Mouse (Mus musculus) retina, embryonic 14.5 days (tissue): ENCODE data around the gene Rtf2.
A peak's percentile ranks its signal among the peaks of the same experiment; 100 is the strongest.

ENCODE experiments used
- DNase-seq: peaks from one replicate; pipeline ENCODE4 v3.0.0-alpha.2; 2015; ENCODE audit warnings: low spot score

Rtf2 gene

DNA sequence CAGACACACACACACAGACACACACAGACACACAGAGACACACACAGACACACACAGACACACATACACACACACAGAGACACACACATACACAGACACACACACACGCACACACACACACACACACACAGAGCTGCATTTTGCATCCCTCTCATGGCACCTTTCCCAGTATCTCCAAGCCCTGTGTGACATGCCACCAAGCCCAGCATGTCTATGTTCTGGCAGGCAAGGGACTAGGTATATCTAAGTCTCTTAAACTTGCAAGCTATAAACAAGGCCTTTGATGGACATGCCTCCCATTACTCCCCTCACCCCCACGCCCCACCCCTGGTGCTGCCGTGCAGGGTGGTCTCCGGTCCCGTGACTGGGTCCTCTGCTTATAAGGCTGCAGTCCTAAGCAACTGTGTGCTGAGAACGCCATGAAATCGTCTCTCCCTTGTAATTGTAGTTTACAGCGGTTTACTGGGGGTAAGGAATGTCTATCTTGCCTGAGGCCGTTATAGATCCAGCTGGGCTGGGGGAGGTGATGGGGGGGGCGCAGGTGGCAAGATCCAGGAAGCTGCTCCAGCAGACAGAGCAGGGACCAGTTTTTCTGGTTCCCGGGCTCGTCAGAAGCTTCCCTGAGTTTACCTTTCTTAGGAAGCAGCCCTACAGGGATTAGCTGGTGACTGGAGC is 44.5 kb downstream of the Rtf2 start:
- DNase-seq = no peak

DNA sequence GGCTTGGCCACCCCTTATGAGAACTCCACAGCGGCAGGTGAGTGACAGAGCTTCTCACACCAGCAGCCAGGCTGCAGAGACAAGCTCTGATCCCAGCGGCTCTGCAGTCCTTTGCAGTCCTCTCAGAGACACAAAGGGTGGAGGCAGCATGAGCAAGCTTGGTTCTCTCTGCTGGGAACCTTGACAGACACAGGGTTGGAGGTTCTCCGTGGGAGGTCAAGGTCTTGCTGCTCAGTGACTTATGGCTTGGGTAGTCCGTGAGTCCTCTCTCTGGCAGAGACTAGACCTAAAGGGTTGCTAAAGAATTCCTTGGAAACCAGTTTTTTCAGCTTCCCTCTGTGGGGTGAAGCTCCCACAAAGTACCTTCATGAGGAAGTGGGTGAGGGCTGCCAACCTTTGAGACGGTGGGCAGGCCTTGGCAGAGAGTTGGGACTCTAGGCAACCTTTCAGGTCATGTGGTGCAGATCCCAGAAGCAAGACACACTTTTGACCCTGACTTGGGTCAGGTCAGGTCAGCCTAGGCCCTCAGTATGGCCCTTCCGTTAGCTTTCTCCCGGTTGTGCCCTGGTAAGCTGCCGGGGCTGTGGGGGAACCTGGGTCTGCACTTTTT is 56.5 kb downstream of the Rtf2 start:
- no peak for DNase-seq

DNA sequence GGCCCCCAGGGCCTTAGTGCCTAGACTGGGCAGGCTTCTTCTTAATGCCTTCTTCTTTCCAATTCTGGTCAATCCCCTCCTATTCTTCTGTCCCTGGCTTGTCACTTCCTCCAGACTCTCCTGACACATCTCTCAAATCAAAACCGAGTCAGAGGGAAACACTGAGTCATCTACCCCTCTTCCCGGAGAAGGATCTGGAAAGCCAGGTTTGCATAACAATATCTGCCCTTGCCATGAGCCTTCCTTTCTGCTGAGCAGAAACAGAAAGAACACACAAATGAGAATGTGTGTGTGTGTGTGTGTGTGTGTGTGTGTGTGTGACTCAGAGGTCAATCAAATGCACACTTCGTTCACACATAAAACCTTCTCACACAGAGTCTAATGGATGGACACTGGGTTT is 58.5 kb downstream of the Rtf2 start:
- no peak for DNase-seq

DNA sequence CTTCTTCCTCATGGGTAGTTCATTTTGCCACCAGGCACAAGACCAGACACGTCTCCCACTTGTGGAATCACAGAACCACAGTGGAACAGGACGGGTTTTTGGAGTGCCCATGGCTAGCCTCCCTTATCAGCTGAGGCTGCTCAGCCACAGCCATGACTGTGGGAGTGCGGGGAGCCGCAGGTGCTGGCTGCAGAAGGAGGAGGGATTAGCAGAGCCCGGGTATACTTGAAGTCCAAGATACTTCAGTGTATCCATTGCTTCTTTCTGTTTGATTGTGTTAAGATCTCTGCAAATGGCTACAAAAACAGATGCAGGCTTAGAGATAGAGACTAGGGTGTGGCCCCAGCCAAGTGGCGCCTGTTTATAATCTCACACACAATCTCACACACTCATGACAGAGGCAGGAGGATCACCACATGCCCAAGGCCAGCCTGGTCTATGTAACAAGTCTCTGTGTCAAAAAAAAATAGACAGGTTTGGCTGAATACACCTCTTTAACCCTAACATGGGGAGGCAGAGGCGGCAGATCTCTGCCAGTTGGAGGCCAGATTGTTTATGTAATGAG is 60.5 kb downstream of the Rtf2 start:
- DNase-seq = no peak

DNA sequence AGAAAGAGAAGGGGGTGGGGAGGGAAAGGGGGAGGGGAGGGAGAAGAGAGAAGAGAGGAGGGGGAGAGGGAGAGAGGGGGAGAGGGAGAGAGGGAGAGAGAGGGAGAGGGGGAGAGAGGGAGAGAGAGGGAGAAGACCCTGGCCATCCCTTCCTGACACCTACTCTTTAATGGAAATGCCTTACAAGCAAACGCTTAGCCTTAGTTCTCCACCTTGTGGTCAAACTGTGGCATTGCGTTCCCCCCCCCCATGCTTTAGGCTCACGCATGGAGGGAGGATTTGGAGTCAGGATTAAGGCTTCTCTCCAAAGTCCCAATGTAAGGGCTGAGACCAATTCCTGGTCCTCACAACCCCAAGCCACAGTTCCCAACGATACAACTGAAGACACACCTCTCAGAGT is 61.0 kb downstream of the Rtf2 start:
- peak; percentile 77 for DNase-seq

DNA sequence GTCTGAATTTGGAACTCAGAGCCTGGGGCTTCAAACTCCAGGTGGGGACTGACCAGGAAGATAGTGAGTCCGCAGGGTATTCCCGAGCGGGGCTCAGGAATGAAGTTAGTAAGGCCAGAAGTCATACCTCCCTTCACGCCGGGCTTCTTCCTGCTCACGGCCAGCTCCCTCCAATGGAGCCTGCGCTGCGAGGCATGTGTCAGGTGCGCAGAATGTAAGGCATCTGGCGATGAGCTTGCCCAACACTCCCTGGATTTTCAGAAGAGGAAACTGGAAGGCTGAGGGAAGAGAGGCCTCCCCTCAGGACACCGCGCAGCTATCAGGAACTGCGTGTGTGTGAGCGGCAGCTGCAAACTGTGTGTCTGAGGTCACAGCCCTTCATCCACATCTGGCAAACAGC is 61.8 kb downstream of the Rtf2 start:
- DNase-seq = no peak

DNA sequence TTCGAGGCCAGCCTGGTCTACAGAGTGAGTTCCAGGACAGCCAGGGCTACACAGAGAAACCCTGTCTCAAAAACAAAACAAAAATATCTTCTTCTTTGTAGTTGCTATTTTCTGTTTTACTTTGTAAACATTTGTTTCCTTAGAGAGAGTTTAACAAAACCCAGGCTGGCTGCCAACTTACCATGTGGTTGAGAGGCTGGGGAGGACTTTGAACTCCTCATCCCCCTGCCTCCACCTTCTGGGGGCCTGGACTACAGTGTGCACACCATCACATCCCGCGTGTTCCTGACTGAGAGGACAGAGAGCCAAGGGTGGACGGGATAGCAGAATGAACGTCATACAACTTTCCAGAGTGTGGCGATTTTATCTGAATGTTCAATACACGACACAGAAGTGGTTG is 65.8 kb downstream of the Rtf2 start:
- DNase-seq = no peak

DNA sequence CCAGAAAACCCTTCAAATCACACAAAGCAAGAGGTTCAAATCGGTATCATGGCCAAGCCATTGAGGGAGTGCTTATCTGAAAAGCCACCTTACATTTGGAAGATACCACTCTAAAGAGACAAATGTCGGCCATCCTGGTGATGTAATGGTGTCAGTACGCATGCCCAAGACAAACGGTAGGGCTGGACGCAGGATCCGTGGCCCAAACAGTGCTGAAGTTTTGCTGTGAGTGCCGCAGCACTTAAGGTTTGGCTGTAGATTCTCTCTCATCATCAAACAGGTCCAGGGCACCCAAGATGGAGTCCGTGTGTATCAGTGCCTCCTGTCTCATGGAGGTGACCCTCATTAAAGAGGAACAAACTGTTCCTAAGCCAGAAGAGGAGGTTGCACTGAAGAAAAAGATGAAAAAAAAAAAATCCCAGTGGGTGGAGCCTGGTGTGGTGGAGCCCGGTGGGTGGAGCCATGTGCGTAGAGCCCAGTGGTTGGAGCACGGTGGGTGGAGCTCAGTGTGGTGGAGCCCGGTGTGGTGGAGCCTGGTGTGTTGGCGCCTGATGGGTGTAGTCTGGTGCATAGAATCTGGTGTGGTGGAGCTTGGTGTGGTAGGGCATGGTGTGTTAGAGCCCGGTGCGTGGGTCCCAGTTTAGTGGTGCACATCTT is 69.8 kb downstream of the Rtf2 start:
- DNase-seq = no peak

DNA sequence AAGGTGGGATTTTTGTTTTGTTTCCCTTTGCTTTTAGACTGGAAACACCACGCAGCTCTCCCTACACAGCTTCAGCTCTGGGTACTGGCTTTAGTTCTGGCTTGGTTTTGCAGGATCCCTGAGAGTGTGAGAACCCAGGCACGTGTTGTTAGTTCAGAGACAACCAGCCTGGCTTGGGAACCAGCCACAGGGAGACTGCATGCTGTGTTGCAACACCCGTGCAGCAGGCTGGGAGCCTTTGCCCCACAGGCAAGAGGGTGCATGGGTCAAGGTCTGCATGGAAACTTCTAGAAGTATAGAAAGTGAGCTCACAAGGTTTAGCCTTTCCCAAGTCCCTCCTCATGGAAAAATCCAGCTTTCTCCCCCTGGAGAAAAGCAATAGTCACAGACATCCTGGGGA is 70.5 kb downstream of the Rtf2 start:
- DNase-seq = no peak

DNA sequence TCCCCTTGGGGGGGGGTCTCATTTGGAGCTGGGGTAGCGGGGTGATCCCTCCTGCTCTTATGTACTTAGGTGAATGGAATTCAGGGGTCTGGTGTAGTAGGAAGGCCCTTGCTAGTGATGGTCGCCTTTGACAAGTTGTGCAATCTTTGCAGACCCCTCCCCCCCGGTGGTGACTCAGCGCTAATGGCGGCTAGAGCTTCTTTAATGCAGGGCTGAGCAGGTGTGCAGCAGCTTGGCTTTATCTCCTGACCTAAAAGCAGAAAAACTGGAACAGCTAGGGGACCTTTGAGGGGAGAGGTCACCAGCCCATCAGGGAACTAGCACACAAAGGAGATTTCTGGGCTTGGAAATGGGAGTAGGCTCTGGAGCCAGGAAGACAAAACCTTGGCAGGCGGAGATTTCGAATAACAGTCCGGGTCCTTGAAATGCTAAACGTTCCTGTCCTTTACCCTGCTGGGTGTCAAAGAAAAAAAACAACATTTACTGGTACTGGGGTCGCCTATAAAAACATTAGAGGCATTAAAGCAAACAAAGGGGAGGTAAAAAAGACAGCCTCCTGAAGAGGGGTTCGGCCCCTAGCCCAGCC is 76.1 kb downstream of the Rtf2 start:
- peak; percentile 13 for DNase-seq
